Mouse (Mus musculus) C2C12 (cell line): ENCODE data around the gene Rnls. TPM values are rescaled to one million over a fixed set of nuclear protein-coding genes. Genes with fewer than 3 reads are reported as not detected.

Source experiments
- H3K27me3 ChIP-seq: one replicate; pipeline ENCODE4 v1.6.1; 2011; ENCODE audit not compliant: control insufficient read depth, insufficient read depth, insufficient read length
- H3K36me3 ChIP-seq: one replicate; pipeline ENCODE4 v1.6.1; 2011; ENCODE audit not compliant: control insufficient read depth, insufficient read depth
- H3K4me3 ChIP-seq: one replicate; pipeline ENCODE4 v1.5.1; 2011; ENCODE audit warnings: mild to moderate bottlenecking, control low read depth; ENCODE audit not compliant: poor library complexity, insufficient read depth, severe bottlenecking
- H3K79me2 ChIP-seq: one replicate; pipeline ENCODE4 v1.6.1; 2011; ENCODE audit not compliant: control insufficient read depth, insufficient read depth
- H3K79me3 ChIP-seq: one replicate; pipeline ENCODE4 v1.6.1; 2011; ENCODE audit warnings: low read depth, control low read depth
- H3ac ChIP-seq: one replicate; pipeline ENCODE3; 2011; ENCODE audit warnings: low read depth; ENCODE audit not compliant: control insufficient read depth, insufficient read length
- CEBPB ChIP-seq: IDR thresholded peaks from one replicate; pipeline ENCODE4 v1.6.1; 2011; ENCODE audit warnings: low read depth, mild to moderate bottlenecking, control low read depth, moderate library complexity
- CTCF ChIP-seq: IDR thresholded peaks from one replicate; pipeline ENCODE4 v1.5.1; 2011; ENCODE audit not compliant: control insufficient read depth, insufficient read depth, insufficient read length
- FOSL1 ChIP-seq: IDR thresholded peaks from one replicate; pipeline ENCODE4 v1.8.0; 2011; ENCODE audit warnings: mild to moderate bottlenecking, low read length; ENCODE audit not compliant: poor library complexity, insufficient read depth, severe bottlenecking
- MAX ChIP-seq: IDR thresholded peaks from one replicate; pipeline ENCODE4 v1.6.1; 2011; ENCODE audit warnings: mild to moderate bottlenecking, control low read depth
- MYOD1 ChIP-seq: IDR thresholded peaks from one replicate; pipeline ENCODE4 v1.6.1; 2011; ENCODE audit warnings: low read depth; ENCODE audit not compliant: control insufficient read depth, insufficient read length
- MYOG ChIP-seq: IDR thresholded peaks from one replicate; pipeline ENCODE4 v1.6.1; 2011; ENCODE audit not compliant: control insufficient read depth, insufficient read length; ENCODE audit errors: extremely low read depth
- USF1 ChIP-seq: IDR thresholded peaks from one replicate; pipeline ENCODE4 v1.6.1; 2011; ENCODE audit warnings: low read depth, mild to moderate bottlenecking, control low read depth, moderate library complexity
- polyA plus RNA-seq: library from polyadenylated mRNA; unstranded; fragments of >200 nt; fragmentation: generic; extraction: Trizol; gene quantifications from one replicate; pipeline ENCODE4 v1.2.1, GENCODE M21; 2012; ENCODE audit warnings: missing spikeins

Rnls gene
- polyA plus RNA-seq, 1 experiment, result 0.99 TPM

- Histone ChIP-seq H3K79me3 (no peaks in the 10 kb centered on the region), H3K79me2 (no peaks in the 10 kb centered on the region), H3K36me3 (no peaks in the 10 kb centered on the region), H3K4me3 (no peak overlapping the region), H3K27me3 (no peaks in the 10 kb centered on the region), H3ac (no peak overlapping the region)
- TF ChIP-seq FOSL1 (no peak), CTCF (peak; percentile 16), USF1 (no peak), MAX (no peak), MYOG (no peak)
Measured at GRCm38 (mm10) chr19:33227004-33227403, 165.1 kb downstream of the Rnls start.

DNA sequence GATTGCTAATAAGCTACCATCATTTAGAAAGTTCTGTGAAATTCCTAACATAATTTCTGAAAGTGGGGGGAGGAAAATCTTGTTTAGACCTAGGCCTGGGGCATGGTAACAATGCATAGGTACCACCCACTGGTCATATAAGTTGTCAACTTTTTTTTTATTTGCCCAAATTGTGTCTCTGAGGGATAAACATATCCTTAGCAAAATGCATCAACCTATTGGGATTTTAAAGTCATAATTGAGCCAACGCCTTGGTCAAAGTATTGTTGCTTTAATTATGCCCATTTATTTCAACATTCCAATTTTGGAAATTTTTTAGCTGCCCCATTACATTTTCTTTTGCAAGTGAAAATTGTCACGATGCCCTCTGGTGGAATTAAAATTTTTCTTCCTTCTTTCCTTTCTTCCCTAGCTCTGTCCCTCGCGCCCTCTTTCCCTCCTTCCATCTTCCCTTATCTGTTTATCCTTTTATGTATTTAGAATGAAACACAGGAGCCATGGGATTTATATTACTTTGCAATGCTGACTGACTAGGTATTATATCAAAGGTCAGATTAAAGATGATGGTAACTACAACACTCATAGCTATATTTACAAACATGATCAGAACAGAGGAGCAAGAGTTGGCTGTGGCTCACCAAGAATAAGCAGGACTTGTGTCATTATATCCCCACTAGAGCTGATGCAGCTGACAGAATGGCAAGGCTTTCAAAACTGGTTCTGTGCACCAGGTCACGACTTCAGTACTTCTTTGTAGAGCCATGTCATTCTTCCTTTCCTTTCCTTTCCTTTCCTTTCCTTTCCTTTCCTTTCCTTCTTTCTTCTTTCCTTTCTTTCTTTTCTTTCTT is 166.0 kb downstream of the Rnls start:
- H3K79me3 ChIP-seq, result no peaks in the 10 kb centered on the region
- no peaks in the 10 kb centered on the region for H3K36me3 ChIP-seq
- no peaks in the 10 kb centered on the region for H3K27me3 ChIP-seq
- no peak overlapping the region for H3K4me3 ChIP-seq
- TF ChIP-seq CTCF (no peak), MYOD1 (no peak), CEBPB (no peak), USF1 (no peak), FOSL1 (no peak), MYOG (no peak), MAX (no peak)
- no peak overlapping the region for H3ac ChIP-seq
- no peaks in the 10 kb centered on the region for H3K79me2 ChIP-seq

- H3K27me3 ChIP-seq, result no peaks in the 10 kb centered on the region
- no peak overlapping the region for H3ac ChIP-seq
- H3K79me2 ChIP-seq, result no peaks in the 10 kb centered on the region
- no peaks in the 10 kb centered on the region for H3K36me3 ChIP-seq
- no peaks in the 10 kb centered on the region for H3K79me3 ChIP-seq
- no peak overlapping the region for H3K4me3 ChIP-seq
- TF ChIP-seq CTCF, result no peak
- no peak for TF ChIP-seq MYOG
- TF ChIP-seq MAX, result no peak
- TF ChIP-seq CEBPB, result no peak
- no peak for TF ChIP-seq MYOD1
- no peak for TF ChIP-seq FOSL1
- TF ChIP-seq USF1, result no peak
Measured at GRCm38 (mm10) chr19:33225002-33225376, 167.1 kb downstream of the Rnls start.

DNA sequence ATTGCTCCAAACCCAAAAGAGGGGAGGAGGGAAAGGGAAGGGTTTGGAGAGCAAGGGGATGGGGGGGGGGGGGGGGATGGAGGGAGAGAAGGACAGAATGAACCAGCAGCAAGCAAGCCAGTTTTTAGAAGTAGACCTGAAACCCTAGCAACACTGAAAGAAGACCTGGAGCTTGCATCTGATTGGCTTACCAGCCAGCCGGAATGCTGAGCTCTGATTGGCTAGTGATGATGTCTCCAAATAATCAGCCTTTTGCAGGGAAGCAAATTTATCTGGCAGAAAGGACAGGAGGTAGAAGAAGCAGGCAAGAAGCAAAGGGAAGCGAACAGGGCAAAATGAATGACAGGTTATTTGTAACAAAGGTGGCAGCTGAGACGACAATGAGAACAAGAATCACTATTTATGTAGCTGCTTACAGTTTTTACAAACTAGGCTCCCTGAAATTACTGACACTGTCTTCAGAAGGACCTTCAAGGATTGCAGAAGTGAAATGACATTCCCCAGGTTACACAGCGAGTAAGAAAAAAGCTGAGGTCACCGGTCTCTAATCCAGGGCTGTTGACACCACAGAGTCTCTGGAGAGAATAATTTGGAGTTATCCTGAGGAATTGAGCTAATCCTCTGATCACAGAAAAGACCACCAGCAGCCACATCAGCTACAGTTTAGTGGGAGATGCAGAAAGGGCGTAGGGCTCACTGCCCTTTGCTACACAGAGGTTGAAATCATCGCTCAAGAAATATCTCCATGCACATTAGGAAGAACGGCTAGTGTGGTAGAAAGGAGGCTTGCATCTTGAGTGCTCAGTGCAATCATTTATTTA is 167.7 kb downstream of the Rnls start:
- Histone ChIP-seq H3ac (no peak overlapping the region), H3K36me3 (no peaks in the 10 kb centered on the region), H3K79me3 (no peaks in the 10 kb centered on the region), H3K79me2 (no peaks in the 10 kb centered on the region), H3K27me3 (no peaks in the 10 kb centered on the region), H3K4me3 (no peak overlapping the region)
- TF ChIP-seq FOSL1, result no peak
- TF ChIP-seq MAX, result no peak
- TF ChIP-seq USF1, result no peak
- TF ChIP-seq CTCF, result no peak
- no peak for TF ChIP-seq CEBPB
- no peak for TF ChIP-seq MYOD1
- TF ChIP-seq MYOG, result no peak

GRCm38 (mm10) chr19:33223766-33224165 is 168.3 kb downstream of the Rnls start:
- Histone ChIP-seq H3K4me3 (no peak overlapping the region), H3K79me2 (no peaks in the 10 kb centered on the region), H3K27me3 (no peaks in the 10 kb centered on the region), H3K36me3 (no peaks in the 10 kb centered on the region), H3K79me3 (no peaks in the 10 kb centered on the region), H3ac (no peak overlapping the region)
- TF ChIP-seq MAX (no peak), CEBPB (no peak), CTCF (no peak), MYOG (no peak), FOSL1 (no peak), USF1 (no peak), MYOD1 (no peak)
